Mouse (Mus musculus): ENCODE measurements around the gene Plin5. TPM values are rescaled to one million over a fixed set of nuclear protein-coding genes. Genes with fewer than 3 reads are reported as not detected.
A peak's percentile ranks its signal among the peaks of the same experiment; 100 is the strongest.

The Plin5 gene
- total RNA-seq (2021): 1 to 10 TPM in 1 of 2 experiments, under 1 TPM in 1; 0.67 to 1.1 TPM
- long read RNA-seq, partial matches to known transcripts: 0 of 2 reads
- long read RNA-seq, other reads (novel, unspliced or antisense): 1 of 2 reads

GRCm38 (mm10) chr17:56117251-56117710, at the start of gene Plin5:
Gene Plin5 (minus strand): TSS chr17:56117596.
- DNase-seq (ENCODE audit: low spot score in 2 of 2): no peak

DNA sequence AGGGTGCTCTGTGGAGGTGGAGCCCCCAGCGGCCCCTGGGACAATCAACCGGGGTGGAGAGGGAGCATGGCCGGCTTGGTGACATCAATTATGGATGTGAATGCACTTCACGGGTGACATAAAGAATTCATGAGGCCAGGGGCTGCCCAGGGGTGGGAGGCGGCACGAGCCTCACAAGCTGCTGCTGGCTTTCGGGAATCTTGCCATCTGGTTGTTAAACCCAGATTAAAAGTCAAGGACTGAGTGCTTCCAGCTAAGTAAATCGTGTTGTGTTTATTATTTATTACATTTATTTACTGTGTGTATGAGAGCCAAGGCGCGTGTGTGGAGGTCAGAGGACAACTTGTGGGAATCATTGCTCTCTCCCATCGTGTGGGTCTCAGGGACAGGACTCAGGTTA, 48.3 kb upstream of the Plin5 start:
- no peak for DNase-seq (ENCODE audit: low spot score in 2 of 2)

- no peak for DNase-seq (ENCODE audit: low spot score in 2 of 2)
Measured at GRCm38 (mm10) chr17:56164510-56164909, 47.1 kb upstream of the Plin5 start.

DNA sequence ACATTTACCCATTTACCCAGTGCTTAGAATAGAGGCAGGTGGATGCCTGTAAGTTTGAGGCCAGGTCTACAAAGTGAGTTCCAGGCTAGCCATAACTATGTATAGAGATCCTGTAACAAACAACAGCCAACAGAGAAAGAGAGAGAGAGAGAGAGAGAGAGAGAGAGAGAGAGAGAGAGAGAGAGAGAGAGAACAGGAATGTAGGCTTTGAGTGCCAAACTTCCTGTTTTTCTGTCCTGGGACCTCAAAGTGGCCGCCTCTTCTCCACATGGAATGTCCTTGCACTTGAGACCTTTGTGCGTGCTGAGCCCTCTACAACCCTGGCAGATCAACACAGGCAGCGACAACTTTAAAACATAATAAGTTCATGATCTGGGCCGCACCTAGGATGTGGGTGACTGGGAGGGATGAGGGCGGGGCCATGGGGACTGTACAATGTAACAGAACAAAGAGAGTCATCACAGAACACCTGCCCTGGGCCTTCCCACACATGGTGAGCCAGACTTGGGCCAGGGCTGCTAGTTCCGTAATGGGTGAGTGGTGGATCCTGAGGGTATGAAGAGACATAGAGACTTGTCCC, 46.2 kb upstream of the Plin5 start:
- DNase-seq (ENCODE audit: low spot score in 2 of 2): no peak

- peak; percentile 93 to 96 for DNase-seq (ENCODE audit: low spot score in 2 of 2)
Measured at GRCm38 (mm10) chr17:56162231-56162774, 44.9 kb upstream of the Plin5 start, which contains the start of gene Tnfaip8l1. Gene Tnfaip8l1 (plus strand): TSS chr17:56162477.

GRCm38 (mm10) chr17:56159729-56160128, 42.3 kb upstream of the Plin5 start:
- DNase-seq (ENCODE audit: low spot score in 2 of 2): peak; percentile 37 to 66

DNA sequence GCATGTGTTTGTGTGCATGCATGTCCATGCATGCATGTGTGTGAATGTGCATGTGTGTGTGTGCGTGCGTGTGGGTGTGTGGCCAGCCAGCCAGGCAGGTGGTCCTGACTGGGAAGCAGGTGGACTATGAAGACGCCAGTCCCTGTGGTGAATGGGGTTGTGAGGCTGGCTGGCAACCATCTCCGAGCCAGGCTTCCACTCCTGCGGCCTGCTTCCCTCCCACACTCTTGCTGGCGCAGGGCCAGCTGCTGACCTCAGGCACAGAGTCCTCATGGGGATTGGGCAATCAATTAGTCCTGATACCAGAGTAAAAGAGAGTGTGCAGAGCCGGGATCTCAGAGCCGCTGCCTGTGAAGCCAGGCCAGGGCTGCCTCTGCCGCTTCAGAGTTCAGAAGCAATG, 36.2 kb upstream of the Plin5 start:
- DNase-seq (ENCODE audit: low spot score in 2 of 2): no peak

GRCm38 (mm10) chr17:56149897-56150296, 32.5 kb upstream of the Plin5 start:
- DNase-seq (ENCODE audit: low spot score in 2 of 2): no peak

- no peak for DNase-seq (ENCODE audit: low spot score in 2 of 2)
Measured at GRCm38 (mm10) chr17:56148790-56149618, 31.6 kb upstream of the Plin5 start.

GRCm38 (mm10) chr17:56148280-56148679, 30.9 kb upstream of the Plin5 start:
- no peak for DNase-seq (ENCODE audit: low spot score in 2 of 2)

- no peak for DNase-seq (ENCODE audit: low spot score in 2 of 2)
Measured at GRCm38 (mm10) chr17:56147420-56147819, 30.0 kb upstream of the Plin5 start.

- no peak for DNase-seq (ENCODE audit: low spot score in 2 of 2)
Measured at GRCm38 (mm10) chr17:56146131-56146530, 28.7 kb upstream of the Plin5 start.

DNA sequence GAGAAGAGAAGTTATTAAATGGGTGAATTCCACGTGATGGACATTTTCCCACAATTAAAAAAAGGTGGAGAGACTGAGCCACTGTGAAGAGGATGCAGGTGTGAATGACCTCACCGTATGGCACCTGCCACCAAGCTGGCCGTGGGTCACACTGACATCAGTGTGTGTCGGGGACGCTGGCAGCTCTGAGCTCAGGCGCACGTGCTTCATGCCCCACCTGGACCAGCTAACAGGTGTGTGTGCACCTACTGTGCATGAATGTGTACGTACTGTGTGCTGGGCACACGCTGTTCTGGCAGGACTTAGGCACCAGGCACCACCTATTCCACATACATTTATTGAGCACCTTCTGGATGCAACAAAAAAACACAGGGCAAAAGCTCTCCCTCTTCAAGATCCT, 27.1 kb upstream of the Plin5 start:
- DNase-seq (ENCODE audit: low spot score in 2 of 2): no peak

DNA sequence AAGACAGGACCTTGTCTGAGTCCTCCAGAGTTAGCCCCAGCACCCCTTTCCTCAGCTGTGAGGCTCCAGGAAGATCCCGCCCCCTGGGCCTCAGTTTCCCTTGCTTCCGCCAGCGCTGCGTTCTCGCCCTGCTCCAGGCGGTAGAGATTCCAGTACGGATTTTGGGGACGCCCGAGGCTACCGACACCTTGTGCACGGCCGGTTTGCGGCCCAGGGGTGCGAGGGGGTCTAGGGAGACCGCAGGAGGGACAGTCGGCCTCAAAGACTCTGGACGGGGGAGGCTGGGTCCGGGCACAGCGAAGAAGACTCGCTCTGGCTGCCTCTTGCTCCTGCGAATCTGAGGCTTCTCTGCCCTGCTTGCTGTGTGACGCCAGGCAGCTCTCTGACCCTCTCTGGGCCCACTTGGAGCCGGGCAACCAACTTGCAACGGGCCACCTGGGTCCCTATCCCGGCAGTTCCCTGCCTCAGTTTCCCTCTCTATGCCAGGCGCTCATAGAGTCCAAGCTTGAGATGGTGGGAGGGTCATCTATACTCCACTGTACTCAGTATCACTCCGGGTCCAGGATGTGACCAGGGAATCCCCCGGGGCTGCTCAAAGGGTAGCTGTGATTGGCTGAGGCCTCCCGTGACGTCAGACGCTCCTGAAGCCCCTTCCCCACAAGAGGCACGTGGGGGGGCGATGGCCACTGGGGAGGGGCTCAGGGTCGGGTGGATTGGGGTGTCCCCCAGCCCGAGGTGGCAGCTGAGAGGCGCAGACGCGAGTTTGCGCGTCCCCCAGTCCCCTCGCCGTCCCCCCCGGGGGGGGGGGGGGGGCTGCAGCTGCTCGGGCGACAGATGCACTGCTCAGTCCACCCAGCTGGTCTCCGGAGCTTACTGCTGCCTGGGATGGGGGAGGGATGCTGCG, 24.6 kb upstream of the Plin5 start:
- DNase-seq (ENCODE audit: low spot score in 2 of 2): peak in 1 of 2 experiments; percentile 70

GRCm38 (mm10) chr17:56139858-56140595, 22.6 kb upstream of the Plin5 start, which contains the start of gene Sema6b:
Gene Sema6b (minus strand): TSS chr17:56140343.
- DNase-seq (ENCODE audit: low spot score in 2 of 2): peak; percentile 72 to 79

DNA sequence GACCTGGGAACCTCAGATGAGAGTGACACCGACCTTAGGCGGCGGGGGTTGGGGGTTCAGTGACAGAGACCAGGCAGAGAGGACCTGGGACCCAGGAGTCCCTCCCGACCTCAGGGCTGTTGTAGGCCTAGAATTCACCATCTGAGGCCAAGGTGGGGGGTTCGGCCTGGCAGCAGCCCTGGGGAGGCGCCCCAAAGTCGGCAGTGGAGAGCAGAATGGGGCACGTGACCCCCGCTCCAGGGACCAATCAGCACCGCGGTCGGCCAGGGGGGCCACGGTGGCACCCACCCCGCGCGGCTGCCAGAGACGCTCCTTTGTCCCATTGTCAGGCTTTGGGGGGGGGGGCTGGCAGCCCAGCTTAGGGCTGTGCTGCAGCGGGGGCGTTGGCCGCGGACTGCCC, 22.0 kb upstream of the Plin5 start:
- DNase-seq (ENCODE audit: low spot score in 2 of 2): peak in 1 of 2 experiments; percentile 51

DNA sequence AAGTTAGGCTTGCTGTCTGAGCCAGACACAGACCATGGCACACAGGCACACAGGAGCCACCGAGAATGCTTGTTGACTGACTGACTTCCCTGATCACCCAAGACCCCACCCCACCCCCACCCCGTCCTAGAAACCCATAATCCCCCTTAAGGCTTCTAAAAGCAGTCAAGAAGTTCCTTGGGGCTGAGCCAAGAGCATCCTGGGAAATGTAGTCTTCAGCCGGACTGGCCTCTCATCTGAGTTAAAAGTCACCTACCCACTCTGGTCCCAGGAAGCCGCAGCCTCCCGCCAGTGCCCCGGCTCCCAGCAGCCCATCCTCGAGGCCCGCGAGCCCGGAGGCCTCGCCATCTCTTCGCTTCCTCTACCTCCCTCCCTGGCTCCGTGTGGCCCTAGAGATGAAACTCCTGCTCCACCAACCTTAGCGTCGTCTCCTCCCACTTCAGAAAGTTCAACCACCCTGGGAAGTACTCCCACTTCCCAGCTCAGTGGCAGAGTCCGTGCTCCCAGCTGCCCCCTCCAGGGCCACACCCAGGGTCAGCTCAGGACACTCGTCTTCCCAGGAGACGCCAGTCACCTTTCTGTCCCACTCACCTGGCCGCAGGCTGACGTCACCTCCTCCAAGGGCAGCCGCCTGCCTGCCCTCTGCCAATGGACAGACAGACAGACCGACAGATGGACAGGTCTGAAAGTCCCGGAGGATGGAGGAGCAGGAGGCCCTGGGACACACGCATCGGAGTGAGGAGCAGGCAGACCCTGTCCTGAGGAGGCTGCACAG, 20.6 kb upstream of the Plin5 start:
- DNase-seq (ENCODE audit: low spot score in 2 of 2): no peak

DNA sequence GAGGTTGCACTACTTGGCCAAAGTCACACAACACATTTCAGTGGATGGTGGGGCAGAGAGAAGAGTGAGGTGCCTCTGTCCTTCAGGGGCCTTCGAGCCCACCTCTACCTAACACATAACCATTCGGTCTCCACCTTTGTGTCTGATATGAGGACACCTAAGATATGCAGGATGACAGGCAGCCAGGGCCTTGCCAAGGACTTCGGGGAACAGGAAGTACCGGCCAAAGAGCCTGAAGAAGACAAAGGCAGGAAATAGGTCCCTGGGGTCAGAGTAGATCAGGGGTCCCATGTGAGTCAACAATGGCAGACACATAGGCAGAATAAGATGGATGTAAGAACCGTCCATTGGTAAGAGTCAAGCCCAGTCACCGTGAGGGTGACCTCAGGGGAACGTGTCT, 19.2 kb upstream of the Plin5 start:
- no peak for DNase-seq (ENCODE audit: low spot score in 2 of 2)

GRCm38 (mm10) chr17:56134463-56134971, 17.1 kb upstream of the Plin5 start:
- DNase-seq (ENCODE audit: low spot score in 2 of 2): peak in 1 of 2 experiments; percentile 64

Measured in layer of hippocampus, adult 18-20 months (tissue).